Mouse (Mus musculus): ENCODE data around the gene Avil. TPM values are rescaled to one million over a fixed set of nuclear protein-coding genes. Genes with fewer than 3 reads are reported as not detected.

The Avil gene
- polyA plus RNA-seq, 1 experiment: not detected

DNA sequence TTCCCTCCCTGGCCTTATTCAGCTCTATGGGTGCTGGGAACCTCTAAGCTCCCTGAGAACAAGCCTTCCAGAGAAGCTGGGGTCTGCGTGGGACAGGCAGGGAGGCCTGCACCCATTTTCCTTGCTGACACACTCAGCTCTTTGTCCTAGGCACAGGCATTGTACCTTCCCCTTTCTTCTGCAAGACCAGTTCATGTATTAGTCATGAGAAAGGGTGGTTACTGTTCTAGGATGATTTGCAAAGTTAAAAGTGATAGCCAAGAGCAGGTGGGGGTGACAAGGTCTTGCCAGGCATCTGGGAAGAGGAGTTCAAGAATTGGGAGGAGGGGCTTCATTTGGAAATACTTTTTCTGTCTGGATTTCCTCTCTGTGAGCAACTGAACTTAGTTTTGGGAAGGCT lies 1.5 kb downstream of the Avil start:
- Histone ChIP-seq H3K27ac (ENCODE audit: insufficient read depth, low read depth, low read length) (no peak overlapping the region), H3K4me1 (ENCODE audit: control insufficient read depth, insufficient read depth, low read length) (no peaks in the 10 kb centered on the region), H3K4me3 (ENCODE audit: insufficient read depth, low read depth, low read length) (no peak overlapping the region)
- WGBS: 20% methylated on average over 1 of the region's 1 CpGs
- no peak for TF ChIP-seq POLR2A (IDR thresholded peaks at IDR 0.05; ENCODE audit: insufficient read depth, low read depth, low read length)
- TF ChIP-seq CTCF (IDR thresholded peaks at IDR 0.05; ENCODE audit: insufficient read depth, low read depth, low read length): no peak

DNA sequence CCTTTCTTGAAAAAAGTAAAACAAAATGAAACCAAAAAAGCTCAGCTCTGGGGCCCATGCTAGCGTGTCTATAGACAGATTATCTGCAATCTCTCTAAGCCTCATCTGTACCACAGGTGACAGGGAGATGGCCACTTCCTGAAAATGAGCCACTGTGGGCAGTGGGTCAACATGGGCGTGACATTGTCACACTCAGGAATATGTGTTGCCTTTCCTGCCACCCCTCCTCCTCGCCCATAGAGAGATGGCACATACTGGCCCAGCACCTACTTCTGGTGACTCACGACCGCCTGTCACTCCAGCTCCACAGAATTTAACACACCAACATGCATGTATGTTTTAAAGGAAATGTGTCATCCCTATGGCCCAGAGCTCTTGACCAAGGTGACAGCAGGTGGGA lies 2.3 kb downstream of the Avil start:
- Histone ChIP-seq H3K4me3 (ENCODE audit: insufficient read depth, low read depth, low read length) (no peak overlapping the region), H3K27ac (ENCODE audit: insufficient read depth, low read depth, low read length) (no peak overlapping the region), H3K4me1 (ENCODE audit: control insufficient read depth, insufficient read depth, low read length) (no peaks in the 10 kb centered on the region)
- 93% methylated on average over 5 of the region's 5 CpGs for WGBS
- TF ChIP-seq CTCF (IDR thresholded peaks at IDR 0.05; ENCODE audit: insufficient read depth, low read depth, low read length) (no peak), POLR2A (IDR thresholded peaks at IDR 0.05; ENCODE audit: insufficient read depth, low read depth, low read length) (no peak)

DNA sequence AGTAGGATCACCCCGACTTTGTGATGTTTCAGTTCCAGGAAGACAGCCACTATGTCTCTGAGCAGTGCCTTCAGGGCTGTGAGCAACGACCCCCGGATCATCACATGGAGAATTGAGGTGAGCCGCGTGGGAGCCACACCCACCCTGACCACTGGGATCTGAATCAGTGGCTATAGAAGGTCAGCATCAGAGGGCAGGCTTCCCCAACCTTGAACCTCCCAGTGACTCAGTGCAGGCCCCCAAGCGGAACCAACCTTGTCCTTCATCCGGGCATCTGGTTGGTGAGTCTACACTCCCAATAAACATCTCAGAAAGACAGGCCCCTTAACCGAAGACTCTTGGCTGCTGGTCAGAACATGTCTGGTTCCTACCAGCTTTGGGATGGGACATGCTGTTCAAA lies 2.8 kb downstream of the Avil start:
- WGBS: 83% methylated on average over 8 of the region's 8 CpGs
- TF ChIP-seq POLR2A (IDR thresholded peaks at IDR 0.05; ENCODE audit: insufficient read depth, low read depth, low read length): no peak
- no peak for TF ChIP-seq CTCF (IDR thresholded peaks at IDR 0.05; ENCODE audit: insufficient read depth, low read depth, low read length)
- Histone ChIP-seq H3K4me1 (ENCODE audit: control insufficient read depth, insufficient read depth, low read length) (no peaks in the 10 kb centered on the region), H3K27ac (ENCODE audit: insufficient read depth, low read depth, low read length) (no peak overlapping the region), H3K4me3 (ENCODE audit: insufficient read depth, low read depth, low read length) (no peak overlapping the region)

DNA sequence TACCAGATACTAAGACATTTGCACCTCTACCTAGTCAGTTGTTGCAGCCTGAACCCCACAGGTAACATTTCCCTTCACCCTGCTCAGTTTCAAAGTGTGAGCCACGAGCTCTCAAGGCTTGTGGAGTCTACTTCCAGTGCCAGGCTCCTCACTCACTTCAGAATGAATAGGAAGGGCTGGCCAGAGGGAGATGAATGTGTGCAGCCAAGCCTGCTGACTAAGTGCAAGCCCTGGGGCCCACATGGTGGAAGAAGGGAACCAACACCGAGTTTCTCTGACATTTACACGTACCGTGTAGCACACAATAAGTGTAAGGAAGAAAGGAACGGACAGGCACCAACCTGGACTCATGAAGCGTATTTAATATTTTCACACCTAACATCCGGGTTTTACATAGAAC lies 3.3 kb downstream of the Avil start:
- 63% methylated on average over 7 of the region's 7 CpGs for WGBS
- Histone ChIP-seq H3K27ac (ENCODE audit: insufficient read depth, low read depth, low read length) (no peak overlapping the region), H3K4me3 (ENCODE audit: insufficient read depth, low read depth, low read length) (no peak overlapping the region), H3K4me1 (ENCODE audit: control insufficient read depth, insufficient read depth, low read length) (no peaks in the 10 kb centered on the region)
- TF ChIP-seq CTCF (IDR thresholded peaks at IDR 0.05; ENCODE audit: insufficient read depth, low read depth, low read length): no peak
- TF ChIP-seq POLR2A (IDR thresholded peaks at IDR 0.05; ENCODE audit: insufficient read depth, low read depth, low read length): no peak

DNA sequence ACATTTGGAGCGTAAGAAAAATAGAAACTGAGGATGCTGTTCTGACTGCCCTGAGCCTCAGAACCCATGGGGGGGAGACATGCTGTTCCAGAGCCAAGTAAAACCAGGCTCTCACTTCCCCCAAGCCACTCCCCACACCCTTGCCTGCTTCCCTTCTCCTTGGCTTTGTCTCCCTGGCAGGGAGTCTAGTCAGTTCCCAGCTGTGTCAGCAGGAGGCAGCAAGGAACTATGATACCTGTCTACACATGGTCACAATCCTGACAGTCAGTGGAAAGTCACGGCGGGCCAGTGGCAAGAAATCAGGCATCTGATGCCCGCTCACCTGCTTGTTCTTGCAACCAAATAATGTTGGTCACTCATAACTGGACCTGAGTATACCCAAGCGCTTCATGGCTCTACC lies 16.0 kb downstream of the Avil start:
- WGBS: 71% methylated on average over 5 of the region's 5 CpGs
- Histone ChIP-seq H3K27ac (ENCODE audit: insufficient read depth, low read depth, low read length) (no peak overlapping the region), H3K4me1 (ENCODE audit: control insufficient read depth, insufficient read depth, low read length) (no peaks in the 10 kb centered on the region), H3K4me3 (ENCODE audit: insufficient read depth, low read depth, low read length) (no peak overlapping the region)
- TF ChIP-seq POLR2A (IDR thresholded peaks at IDR 0.05; ENCODE audit: insufficient read depth, low read depth, low read length) (no peak), CTCF (IDR thresholded peaks at IDR 0.05; ENCODE audit: insufficient read depth, low read depth, low read length) (no peak)

DNA sequence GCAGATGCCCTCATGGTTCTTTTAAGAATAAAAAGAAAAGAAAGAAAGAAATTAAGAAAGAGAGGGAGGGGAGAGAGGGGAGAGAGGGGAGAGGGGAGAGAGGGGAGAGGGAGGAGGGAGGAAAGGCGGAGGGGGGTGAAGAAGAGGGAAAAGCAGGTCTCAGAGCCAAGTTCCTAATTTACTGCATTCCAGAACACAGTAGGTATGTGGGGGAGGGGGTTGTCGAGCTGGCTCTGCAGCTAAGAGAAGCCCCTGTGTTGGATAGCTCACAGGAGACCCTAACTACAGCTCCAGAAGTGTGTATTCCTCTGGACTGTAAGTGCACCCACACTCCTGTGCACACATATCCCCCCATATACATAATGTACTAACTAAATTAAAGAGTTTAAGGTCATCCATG lies 16.6 kb downstream of the Avil start:
- Histone ChIP-seq H3K4me3 (ENCODE audit: insufficient read depth, low read depth, low read length) (no peak overlapping the region), H3K27ac (ENCODE audit: insufficient read depth, low read depth, low read length) (no peak overlapping the region), H3K4me1 (ENCODE audit: control insufficient read depth, insufficient read depth, low read length) (no peaks in the 10 kb centered on the region)
- TF ChIP-seq CTCF (IDR thresholded peaks at IDR 0.05; ENCODE audit: insufficient read depth, low read depth, low read length) (no peak), POLR2A (IDR thresholded peaks at IDR 0.05; ENCODE audit: insufficient read depth, low read depth, low read length) (no peak)
- WGBS: 14% methylated on average over 2 of the region's 2 CpGs

DNA sequence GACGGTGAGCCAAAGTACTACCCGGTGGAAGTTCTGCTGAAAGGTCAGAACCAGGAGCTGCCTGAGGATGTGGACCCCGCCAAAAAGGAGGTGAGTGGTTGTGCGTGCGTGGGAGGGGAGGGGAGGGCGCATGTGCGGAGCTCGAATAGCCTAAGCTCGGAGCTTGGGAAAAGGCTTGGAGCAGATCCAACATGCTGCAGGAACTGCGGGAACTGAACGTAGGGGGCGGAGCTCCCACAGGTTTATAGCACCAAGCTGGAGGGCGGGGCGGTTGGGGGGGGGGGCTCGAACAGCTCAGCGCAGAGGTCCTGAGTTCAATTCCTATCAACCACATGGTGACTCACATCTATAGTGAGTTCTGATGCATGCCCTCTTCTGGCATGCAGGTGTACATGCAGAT lies 17.9 kb downstream of the Avil start:
- WGBS: 68% methylated on average over 16 of the region's 16 CpGs
- H3K4me3 ChIP-seq (ENCODE audit: insufficient read depth, low read depth, low read length): no peak overlapping the region
- TF ChIP-seq POLR2A (IDR thresholded peaks at IDR 0.05; ENCODE audit: insufficient read depth, low read depth, low read length) (no peak), CTCF (IDR thresholded peaks at IDR 0.05; ENCODE audit: insufficient read depth, low read depth, low read length) (no peak)
- no peaks in the 10 kb centered on the region for H3K4me1 ChIP-seq (ENCODE audit: control insufficient read depth, insufficient read depth, low read length)
- no peak overlapping the region for H3K27ac ChIP-seq (ENCODE audit: insufficient read depth, low read depth, low read length)

DNA sequence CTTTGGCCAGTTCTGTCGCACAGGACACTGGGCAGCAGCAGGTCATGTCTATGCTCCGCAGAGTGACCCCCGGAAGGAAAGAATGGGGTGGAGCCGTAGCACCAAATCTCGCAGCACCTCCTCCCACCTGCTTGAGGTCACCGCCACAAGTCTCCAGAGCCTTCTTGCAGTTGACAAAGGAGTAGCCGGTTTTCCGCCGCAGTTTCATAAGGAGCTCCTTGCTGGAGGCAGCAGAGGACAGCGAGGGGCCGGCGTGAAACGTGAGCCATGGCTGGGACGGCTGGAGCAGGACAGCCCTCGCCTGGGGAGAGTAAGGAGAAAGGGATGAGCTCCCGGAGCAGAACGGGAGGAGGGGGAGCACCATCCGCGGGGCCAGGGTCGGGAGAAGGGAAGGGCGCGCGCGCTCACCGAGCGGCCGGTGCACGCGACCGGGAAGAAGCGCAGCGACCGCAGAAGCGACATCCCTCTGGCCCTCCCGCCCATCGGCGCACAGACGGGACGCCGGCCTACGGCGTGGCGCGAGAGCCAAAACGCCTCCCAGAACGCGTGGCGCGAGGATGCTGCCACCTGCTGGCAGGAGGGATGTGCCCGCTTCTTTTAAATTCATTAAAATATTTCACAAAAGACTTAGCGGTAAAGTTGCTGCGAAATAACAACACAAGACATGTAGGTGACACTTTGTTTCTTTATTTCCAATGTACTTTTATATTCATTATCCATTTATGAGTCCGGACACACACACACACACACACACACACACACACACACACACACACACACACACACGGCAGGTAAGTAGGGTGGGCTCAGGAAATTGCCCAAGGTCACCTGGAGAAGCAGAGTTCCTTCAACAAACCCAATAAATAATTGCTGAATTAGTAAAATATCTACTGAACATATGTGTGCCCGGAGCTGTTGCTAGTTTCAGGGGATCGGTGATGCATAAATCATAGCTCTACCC lies 30.1 kb downstream of the Avil start, which contains the start of gene Tsfm:
Tsfm (minus strand) TSS at position 505 of the 961 bp plus-strand sequence.
- Histone ChIP-seq H3K4me1 (ENCODE audit: control insufficient read depth, insufficient read depth, low read length) (peaks cover 2% of the 10 kb centered on the region; the same call in 1 of the 2 replicates), H3K4me3 (ENCODE audit: insufficient read depth, low read depth, low read length) (peak within 1 kb of the TSS; percentile 69), H3K27ac (ENCODE audit: insufficient read depth, low read depth, low read length) (no peak within 1 kb of the TSS)
- WGBS: 5% methylated on average over 56 of the region's 56 CpGs
- TF ChIP-seq CTCF (IDR thresholded peaks at IDR 0.05; ENCODE audit: insufficient read depth, low read depth, low read length) (peak; percentile 95), POLR2A (IDR thresholded peaks at IDR 0.05; ENCODE audit: insufficient read depth, low read depth, low read length) (peak; percentile 53)

DNA sequence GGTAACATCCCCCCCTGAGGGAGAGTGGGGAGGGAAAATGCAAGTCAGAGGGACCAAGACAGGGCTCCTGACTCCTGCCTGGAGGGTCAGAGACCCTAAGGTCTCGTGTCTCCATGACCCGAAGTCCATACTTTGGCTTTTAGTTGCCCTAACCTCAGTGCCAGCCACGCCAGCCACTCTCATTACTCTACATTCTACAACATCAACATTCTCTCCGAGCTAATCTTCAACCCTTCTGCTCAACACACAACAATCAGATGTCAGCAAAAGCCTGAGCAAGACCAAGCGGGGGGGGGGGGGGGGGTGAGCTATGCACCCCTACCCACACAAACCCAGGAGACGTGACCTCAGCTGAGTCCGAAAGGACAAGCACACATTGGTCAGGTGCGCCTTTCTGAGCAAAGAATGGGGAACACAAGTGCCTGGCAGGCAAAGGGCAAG lies 32.8 kb downstream of the Avil start:
- H3K4me3 ChIP-seq (ENCODE audit: insufficient read depth, low read depth, low read length): no peak overlapping the region
- 86% methylated on average over 7 of the region's 8 CpGs for WGBS
- H3K4me1 ChIP-seq (ENCODE audit: control insufficient read depth, insufficient read depth, low read length): peaks cover 2% of the 10 kb centered on the region; the same call in 1 of the 2 replicates
- no peak for TF ChIP-seq POLR2A (IDR thresholded peaks at IDR 0.05; ENCODE audit: insufficient read depth, low read depth, low read length)
- no peak for TF ChIP-seq CTCF (IDR thresholded peaks at IDR 0.05; ENCODE audit: insufficient read depth, low read depth, low read length)
- H3K27ac ChIP-seq (ENCODE audit: insufficient read depth, low read depth, low read length): no peak overlapping the region

All from olfactory bulb, adult 2 months (tissue).